Mouse (Mus musculus) heart, embryonic 12.5 days (tissue): Measurements from ENCODE around the gene Gkn1. TPM values are rescaled to one million over a fixed set of nuclear protein-coding genes. Genes with fewer than 3 reads are reported as not detected.

ENCODE experiments used
- ATAC-seq: fragments of 200-750 bp; cut with Nextera tagmentation; 2 replicates; pipeline ENCODE4 v1.8.0; 2017; ENCODE audit warnings: moderate TSS enrichment, moderate library complexity; ENCODE audit not compliant: insufficient number of reproducible peaks, low FRiP score
- H3K27ac ChIP-seq: fragments of 300-500 bp; sonication (generic); 2 replicates; pipeline ENCODE4 v1.5.1; 2016; ENCODE audit warnings: mild to moderate bottlenecking, moderate library complexity; ENCODE audit not compliant: poor library complexity, severe bottlenecking
- H3K27me3 ChIP-seq: fragments of 300-500 bp; sonication (generic); replicated peaks from 2 replicates; pipeline ENCODE4 v1.6.1; 2016; ENCODE audit warnings: mild to moderate bottlenecking, moderate library complexity
- H3K36me3 ChIP-seq: fragments of 300-500 bp; sonication (generic); 2 replicates; pipeline ENCODE4 v1.6.1; 2016; ENCODE audit warnings: mild to moderate bottlenecking, moderate library complexity
- H3K4me1 ChIP-seq: fragments of 300-500 bp; sonication (generic); replicated peaks from 2 replicates; pipeline ENCODE4 v1.6.1; 2016; ENCODE audit warnings: mild to moderate bottlenecking
- H3K4me2 ChIP-seq: fragments of 300-500 bp; sonication (generic); 2 replicates; pipeline ENCODE4 v1.6.1; 2016; ENCODE audit warnings: mild to moderate bottlenecking, moderate library complexity
- H3K4me3 ChIP-seq: fragments of 300-500 bp; sonication (generic); 2 replicates; pipeline ENCODE4 v1.5.1; 2016; ENCODE audit warnings: mild to moderate bottlenecking
- H3K9ac ChIP-seq: fragments of 300-500 bp; sonication (generic); 2 replicates; pipeline ENCODE4 v1.6.1; 2016; ENCODE audit warnings: mild to moderate bottlenecking, moderate library complexity
- H3K9me3 ChIP-seq: fragments of 300-500 bp; sonication (generic); replicated peaks from 2 replicates; pipeline ENCODE4 v1.6.1; 2016; ENCODE audit warnings: mild to moderate bottlenecking, moderate library complexity
- WGBS: fragments of 180-500 bp; shearing (Covaris S2); methylation state at CpG from one replicate; pipeline ENCODE4 v1.1.7; 2016; 5-methylcytosine and 5-hydroxymethylcytosine counted together
- polyA plus RNA-seq: library from polyadenylated mRNA; unstranded; fragments of >200 nt; fragmentation: Nextera tagmentation; extraction: Ambion mirVana; gene quantifications from 2 replicates; pipeline ENCODE4 v1.2.1, GENCODE M21; 2016

Gene Gkn1
- not detected in 2 replicates for polyA plus RNA-seq

- Histone ChIP-seq H3K4me3 (no peak within 1 kb of the TSS), H3K27me3 (peaks cover 28% of the 10 kb centered on the region), H3K36me3 (no peaks in the 10 kb centered on the region), H3K4me2 (no peak within 1 kb of the TSS), H3K9ac (no peak within 1 kb of the TSS), H3K9me3 (no peaks in the 10 kb centered on the region), H3K27ac (no peak within 1 kb of the TSS), H3K4me1 (no peaks in the 10 kb centered on the region)
- WGBS: 78% methylated on average over 8 of the region's 8 CpGs
- ATAC-seq: no peak
Measured at GRCm38 (mm10) chr6:87350829-87351228, at the start of gene Gkn1. Gene Gkn1, minus strand, starts transcription at chr6:87350942.

GRCm38 (mm10) chr6:87399886-87400566 is 49.3 kb upstream of the Gkn1 start:
- H3K4me1 ChIP-seq: peaks cover 31% of the 10 kb centered on the region
- no peaks in the 10 kb centered on the region for H3K9me3 ChIP-seq
- peaks cover 33% of the 10 kb centered on the region for H3K27me3 ChIP-seq
- H3K36me3 ChIP-seq: no peaks in the 10 kb centered on the region
- ATAC-seq: no peak
- H3K9ac ChIP-seq: no peak overlapping the region
- no peak overlapping the region for H3K27ac ChIP-seq
- WGBS: 30% methylated on average over 4 of the region's 4 CpGs
- no peak overlapping the region for H3K4me2 ChIP-seq
- H3K4me3 ChIP-seq: no peak overlapping the region

- Histone ChIP-seq H3K4me1 (peaks cover 36% of the 10 kb centered on the region), H3K27ac (no peak overlapping the region), H3K4me2 (no peak overlapping the region), H3K27me3 (peaks cover 42% of the 10 kb centered on the region), H3K4me3 (no peak overlapping the region), H3K9me3 (no peaks in the 10 kb centered on the region), H3K36me3 (no peaks in the 10 kb centered on the region), H3K9ac (no peak overlapping the region)
- no peak for ATAC-seq
- 3% methylated on average over 5 of the region's 5 CpGs for WGBS
Measured at GRCm38 (mm10) chr6:87399137-87399536, 48.4 kb upstream of the Gkn1 start.

GRCm38 (mm10) chr6:87394783-87395182 is 44.0 kb upstream of the Gkn1 start:
- Histone ChIP-seq H3K9ac (no peak overlapping the region), H3K36me3 (no peaks in the 10 kb centered on the region), H3K27ac (no peak overlapping the region), H3K4me1 (peaks cover 28% of the 10 kb centered on the region), H3K9me3 (no peaks in the 10 kb centered on the region), H3K4me3 (no peak overlapping the region), H3K27me3 (peaks cover 74% of the 10 kb centered on the region), H3K4me2 (peak overlapping the region; percentile 47)
- WGBS: 67% methylated on average over 9 of the region's 9 CpGs
- no peak for ATAC-seq

- no peak overlapping the region for H3K4me3 ChIP-seq
- H3K4me2 ChIP-seq: no peak overlapping the region
- no peak for ATAC-seq
- H3K4me1 ChIP-seq: peaks cover 33% of the 10 kb centered on the region
- H3K27me3 ChIP-seq: peaks cover 76% of the 10 kb centered on the region
- no peaks in the 10 kb centered on the region for H3K36me3 ChIP-seq
- no peak overlapping the region for H3K27ac ChIP-seq
- 67% methylated on average over 8 of the region's 8 CpGs for WGBS
- H3K9me3 ChIP-seq: no peaks in the 10 kb centered on the region
- H3K9ac ChIP-seq: no peak overlapping the region
Measured at GRCm38 (mm10) chr6:87393466-87394205, 42.9 kb upstream of the Gkn1 start.

- Histone ChIP-seq H3K27me3 (peaks cover 77% of the 10 kb centered on the region), H3K4me1 (peaks cover 33% of the 10 kb centered on the region), H3K36me3 (no peaks in the 10 kb centered on the region), H3K9me3 (no peaks in the 10 kb centered on the region), H3K9ac (no peak overlapping the region), H3K4me3 (no peak overlapping the region), H3K4me2 (no peak overlapping the region), H3K27ac (no peak overlapping the region)
- 21% methylated on average over 5 of the region's 5 CpGs for WGBS
- ATAC-seq: no peak
Measured at GRCm38 (mm10) chr6:87389455-87389989, 38.8 kb upstream of the Gkn1 start.

GRCm38 (mm10) chr6:87388877-87389276 is 38.1 kb upstream of the Gkn1 start, which contains the start of gene Gkn3:
Gene Gkn3, minus strand, starts transcription at chr6:87388935.
- Histone ChIP-seq H3K27ac (no peak within 1 kb of the TSS), H3K9ac (no peak within 1 kb of the TSS), H3K9me3 (no peaks in the 10 kb centered on the region), H3K36me3 (no peaks in the 10 kb centered on the region), H3K4me3 (no peak within 1 kb of the TSS), H3K4me1 (peaks cover 31% of the 10 kb centered on the region), H3K4me2 (no peak within 1 kb of the TSS), H3K27me3 (peaks cover 73% of the 10 kb centered on the region)
- 43% methylated on average over 7 of the region's 7 CpGs for whole genome bisulfite sequencing
- ATAC-seq: no peak

- no peak overlapping the region for H3K4me2 ChIP-seq
- H3K27ac ChIP-seq: no peak overlapping the region
- H3K4me3 ChIP-seq: no peak overlapping the region
- 74% methylated on average over 10 of the region's 10 CpGs for WGBS
- no peak for ATAC-seq
- no peaks in the 10 kb centered on the region for H3K36me3 ChIP-seq
- H3K9ac ChIP-seq: no peak overlapping the region
- H3K27me3 ChIP-seq: peaks cover 76% of the 10 kb centered on the region
- no peaks in the 10 kb centered on the region for H3K9me3 ChIP-seq
- peaks cover 22% of the 10 kb centered on the region for H3K4me1 ChIP-seq
Measured at GRCm38 (mm10) chr6:87386681-87387080, 35.9 kb upstream of the Gkn1 start.

GRCm38 (mm10) chr6:87386203-87386602 is 35.5 kb upstream of the Gkn1 start:
- peaks cover 77% of the 10 kb centered on the region for H3K27me3 ChIP-seq
- WGBS: 5% methylated on average over 7 of the region's 7 CpGs

GRCm38 (mm10) chr6:87384761-87385160 is 34.0 kb upstream of the Gkn1 start:
- Histone ChIP-seq H3K9me3 (no peaks in the 10 kb centered on the region), H3K27ac (no peak overlapping the region), H3K9ac (no peak overlapping the region), H3K4me2 (peak overlapping the region; percentile 64; the same call in 1 of the 2 replicates), H3K4me1 (peaks cover 19% of the 10 kb centered on the region), H3K4me3 (no peak overlapping the region), H3K27me3 (peaks cover 78% of the 10 kb centered on the region), H3K36me3 (no peaks in the 10 kb centered on the region)
- WGBS: 51% methylated on average over 6 of the region's 6 CpGs
- no peak for ATAC-seq

More at GRCm38 (mm10) chr6:87386203-87386602, 35.5 kb upstream of the Gkn1 start:
- Histone ChIP-seq H3K27ac (no peak overlapping the region), H3K4me1 (peaks cover 22% of the 10 kb centered on the region), H3K9me3 (no peaks in the 10 kb centered on the region), H3K4me2 (no peak overlapping the region), H3K36me3 (no peaks in the 10 kb centered on the region), H3K9ac (no peak overlapping the region), H3K4me3 (no peak overlapping the region)
- ATAC-seq: no peak

- Histone ChIP-seq H3K4me3 (peak overlapping the region; percentile 24), H3K27ac (no peak overlapping the region), H3K36me3 (no peaks in the 10 kb centered on the region), H3K9ac (no peak overlapping the region), H3K27me3 (peaks cover 80% of the 10 kb centered on the region), H3K4me2 (peak overlapping the region; percentile 64), H3K4me1 (peaks cover 13% of the 10 kb centered on the region), H3K9me3 (no peaks in the 10 kb centered on the region)
- WGBS: 9% methylated on average over 24 of the region's 24 CpGs
- ATAC-seq: no peak
Measured at GRCm38 (mm10) chr6:87383926-87384691, 33.4 kb upstream of the Gkn1 start.
